Mouse (Mus musculus): ENCODE data around the gene Cntnap1. TPM values are rescaled to one million over a fixed set of nuclear protein-coding genes. Genes with fewer than 3 reads are reported as not detected.
A peak's percentile ranks its signal among the peaks of the same experiment; 100 is the strongest.

The Cntnap1 gene
- total and polyA plus RNA-seq, 2 experiments from 2014 or later = 1.1 to 3.5 TPM

- 92% methylated on average over 5 of the region's 5 CpGs for WGBS
- Histone ChIP-seq H3K9ac (no peak overlapping the region), H3K36me3 (ENCODE audit: insufficient read depth) (no peaks in the 10 kb centered on the region; the same call in 1 of the 2 replicates), H3K9me3 (ENCODE audit: low read length) (no peaks in the 10 kb centered on the region), H3K4me2 (ENCODE audit: low read depth) (no peak overlapping the region), H3K27ac (ENCODE audit: low read depth, low read length) (no peak overlapping the region), H3K4me1 (ENCODE audit: insufficient read depth) (no peaks in the 10 kb centered on the region), H3K4me3 (ENCODE audit: low read depth, low read length) (no peak overlapping the region), H3K27me3 (ENCODE audit: insufficient read depth, low read length) (no peaks in the 10 kb centered on the region)
- TF ChIP-seq CTCF (IDR thresholded peaks at IDR 0.05; ENCODE audit: low read depth) = no peak
- no peak for ATAC-seq
- DNase-seq = no peak
Observed at GRCm38 (mm10) chr11:101187541-101187940, 17.2 kb downstream of the Cntnap1 start.

DNA sequence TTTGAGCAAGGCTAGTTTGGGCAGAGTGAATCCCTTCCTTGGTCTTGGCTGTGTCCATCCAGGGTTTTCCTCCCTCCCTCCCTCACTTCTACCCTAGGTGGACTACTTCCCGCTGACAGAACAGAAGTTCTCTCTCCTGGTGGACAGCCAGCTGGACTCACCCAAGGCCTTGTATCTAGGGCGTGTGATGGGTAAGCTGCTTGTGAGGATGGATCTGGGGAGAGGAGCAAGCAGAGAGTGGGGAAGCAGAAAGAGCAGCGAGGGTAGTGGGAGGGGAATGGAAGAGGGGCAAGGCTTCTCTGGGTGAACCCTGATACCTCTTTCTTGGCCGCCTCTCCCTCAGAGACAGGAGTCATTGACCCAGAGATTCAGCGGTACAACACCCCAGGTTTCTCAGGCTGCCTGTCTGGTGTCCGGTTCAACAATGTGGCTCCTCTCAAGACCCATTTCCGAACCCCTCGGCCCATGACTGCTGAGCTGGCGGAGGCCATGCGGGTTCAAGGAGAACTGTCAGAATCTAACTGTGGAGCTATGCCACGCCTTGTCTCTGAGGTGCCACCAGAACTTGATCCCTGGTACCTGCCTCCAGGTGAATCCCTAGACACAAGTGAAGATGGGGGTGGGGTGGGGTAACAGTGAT lies 18.0 kb downstream of the Cntnap1 start:
- no peaks in the 10 kb centered on the region for H3K4me1 ChIP-seq (ENCODE audit: insufficient read depth)
- TF ChIP-seq CTCF (IDR thresholded peaks at IDR 0.05; ENCODE audit: low read depth) = no peak
- no peaks in the 10 kb centered on the region for H3K27me3 ChIP-seq (ENCODE audit: insufficient read depth, low read length)
- DNase-seq (no peak), ATAC-seq (no peak)
- H3K4me3 ChIP-seq (ENCODE audit: low read depth, low read length) = no peak overlapping the region
- H3K4me2 ChIP-seq (ENCODE audit: low read depth) = no peak overlapping the region
- no peaks in the 10 kb centered on the region for H3K9me3 ChIP-seq (ENCODE audit: low read length)
- WGBS = 81% methylated on average over 11 of the region's 11 CpGs
- no peak overlapping the region for H3K27ac ChIP-seq (ENCODE audit: low read depth, low read length)
- H3K9ac ChIP-seq = no peak overlapping the region
- no peaks in the 10 kb centered on the region; the same call in 1 of the 2 replicates for H3K36me3 ChIP-seq (ENCODE audit: insufficient read depth)

- DNase-seq (peak; percentile 58), ATAC-seq (peak; percentile 86)
- Histone ChIP-seq H3K9me3 (ENCODE audit: low read length) (no peaks in the 10 kb centered on the region), H3K27me3 (ENCODE audit: insufficient read depth, low read length) (no peaks in the 10 kb centered on the region), H3K27ac (ENCODE audit: low read depth, low read length) (peak overlapping the region; percentile 35; the same call in 1 of the 2 replicates), H3K4me2 (ENCODE audit: low read depth) (no peak overlapping the region), H3K36me3 (ENCODE audit: insufficient read depth) (peaks cover 6% of the 10 kb centered on the region; the same call in 1 of the 2 replicates), H3K9ac (no peak overlapping the region), H3K4me1 (ENCODE audit: insufficient read depth) (no peaks in the 10 kb centered on the region), H3K4me3 (ENCODE audit: low read depth, low read length) (no peak overlapping the region)
- no peak for TF ChIP-seq CTCF (IDR thresholded peaks at IDR 0.05; ENCODE audit: low read depth)
- 18% methylated on average over 6 of the region's 6 CpGs for WGBS
Observed at GRCm38 (mm10) chr11:101189495-101190180, 19.3 kb downstream of the Cntnap1 start.

GRCm38 (mm10) chr11:101190181-101190912 lies 20.0 kb downstream of the Cntnap1 start:
- no peak for TF ChIP-seq CTCF (IDR thresholded peaks at IDR 0.05; ENCODE audit: low read depth)
- 0 out of 2 replicates have a peak, but pooled peaks have one; percentile 6 for ATAC-seq
- 45% methylated on average over 8 of the region's 8 CpGs for WGBS

DNA sequence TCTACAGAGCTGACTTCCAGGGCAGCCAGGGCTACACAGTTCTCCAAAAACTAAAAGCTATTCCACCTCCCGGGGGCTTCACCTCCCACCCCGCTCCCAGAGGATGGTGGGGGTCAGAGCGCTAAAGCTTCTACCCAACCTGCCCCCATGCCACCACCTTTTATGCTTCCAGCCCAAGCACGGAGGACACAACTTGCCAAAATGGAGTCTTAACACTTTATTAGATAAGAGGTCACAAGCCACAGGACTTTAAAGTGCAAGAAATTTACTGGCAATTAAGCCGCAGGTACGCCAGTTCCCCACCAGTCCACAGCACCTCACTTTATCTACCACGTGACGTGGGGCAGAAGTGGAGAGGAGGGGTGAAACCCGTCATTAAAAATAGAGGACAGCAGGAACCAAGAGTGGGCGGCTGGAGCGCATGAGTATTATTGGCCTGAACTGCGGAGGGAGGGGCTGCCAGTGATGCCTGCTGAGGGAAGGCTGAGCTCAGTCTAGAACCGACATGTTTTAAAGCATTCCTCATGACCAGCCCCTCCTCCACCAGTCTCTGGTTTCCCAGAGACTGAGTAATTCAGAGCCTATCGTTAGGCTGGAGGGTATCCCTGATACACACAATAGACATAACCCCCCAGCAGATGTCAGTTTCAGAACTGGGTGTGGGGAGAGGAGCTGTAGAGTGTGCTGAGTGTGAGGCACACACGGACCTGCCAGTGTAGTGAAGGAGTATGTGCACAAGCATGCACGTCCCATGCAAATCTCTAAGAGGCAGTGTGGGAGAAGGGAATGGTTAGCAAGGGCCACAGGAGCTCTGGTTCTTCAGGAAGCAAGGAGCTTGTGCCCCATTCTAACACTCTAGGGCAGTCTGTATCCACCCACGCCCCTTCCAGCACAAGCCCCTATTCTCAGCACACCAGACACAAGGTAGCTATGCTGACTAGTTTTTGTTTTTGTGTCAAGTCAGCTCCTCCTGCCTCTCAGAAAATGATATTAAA lies 20.9 kb downstream of the Cntnap1 start:
- Histone ChIP-seq H3K4me3 (ENCODE audit: low read depth, low read length) (no peak overlapping the region), H3K27ac (ENCODE audit: low read depth, low read length) (no peak overlapping the region), H3K36me3 (ENCODE audit: insufficient read depth) (peaks cover 16% of the 10 kb centered on the region), H3K9ac (no peak overlapping the region), H3K4me1 (ENCODE audit: insufficient read depth) (no peaks in the 10 kb centered on the region), H3K9me3 (ENCODE audit: low read length) (no peaks in the 10 kb centered on the region), H3K4me2 (ENCODE audit: low read depth) (no peak overlapping the region), H3K27me3 (ENCODE audit: insufficient read depth, low read length) (no peaks in the 10 kb centered on the region)
- DNase-seq (no peak), ATAC-seq (no peak)
- WGBS = 56% methylated on average over 17 of the region's 17 CpGs
- no peak for TF ChIP-seq CTCF (IDR thresholded peaks at IDR 0.05; ENCODE audit: low read depth)

More at GRCm38 (mm10) chr11:101190181-101190912, 20.0 kb downstream of the Cntnap1 start:
- Histone ChIP-seq H3K9me3 (ENCODE audit: low read length) (no peaks in the 10 kb centered on the region), H3K4me1 (ENCODE audit: insufficient read depth) (no peaks in the 10 kb centered on the region), H3K4me2 (ENCODE audit: low read depth) (no peak overlapping the region), H3K27ac (ENCODE audit: low read depth, low read length) (peak overlapping the region; percentile 35; the same call in 1 of the 2 replicates), H3K4me3 (ENCODE audit: low read depth, low read length) (no peak overlapping the region), H3K36me3 (ENCODE audit: insufficient read depth) (peaks cover 8% of the 10 kb centered on the region; the same call in 1 of the 2 replicates), H3K27me3 (ENCODE audit: insufficient read depth, low read length) (no peaks in the 10 kb centered on the region), H3K9ac (no peak overlapping the region)
- DNase-seq = no peak

DNA sequence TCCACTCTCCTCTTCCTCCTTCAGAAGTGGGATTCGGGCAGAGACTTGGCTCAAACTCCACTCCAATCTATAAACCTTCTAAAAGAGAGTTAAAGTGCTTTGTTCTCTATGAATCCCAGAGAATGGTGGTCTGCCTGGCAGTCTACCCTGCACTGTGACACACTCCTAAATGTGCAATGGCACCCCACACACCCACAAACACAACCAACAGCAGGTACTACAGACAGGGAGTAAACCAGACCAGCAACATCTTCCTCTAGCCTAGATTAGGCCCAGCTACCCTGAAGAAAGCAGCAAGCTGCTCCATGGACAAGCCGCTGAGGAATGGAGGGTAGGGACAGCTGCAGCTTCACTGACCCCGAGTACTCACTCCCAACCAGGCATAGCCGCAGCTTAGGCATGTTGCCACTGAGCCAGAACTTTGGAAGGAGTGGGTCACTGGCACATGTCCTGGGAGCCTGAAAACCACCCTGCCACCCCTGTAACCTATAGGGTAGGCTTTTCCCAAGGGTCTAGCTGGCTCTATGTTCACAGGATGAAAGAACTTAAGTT lies 21.7 kb downstream of the Cntnap1 start:
- H3K36me3 ChIP-seq (ENCODE audit: insufficient read depth) = peaks cover 23% of the 10 kb centered on the region
- H3K9me3 ChIP-seq (ENCODE audit: low read length) = no peaks in the 10 kb centered on the region
- no peaks in the 10 kb centered on the region for H3K27me3 ChIP-seq (ENCODE audit: insufficient read depth, low read length)
- H3K4me2 ChIP-seq (ENCODE audit: low read depth) = no peak overlapping the region
- 80% methylated on average over 4 of the region's 4 CpGs for WGBS
- H3K4me3 ChIP-seq (ENCODE audit: low read depth, low read length) = no peak overlapping the region
- DNase-seq (no peak), ATAC-seq (no peak)
- no peak overlapping the region for H3K9ac ChIP-seq
- no peak for TF ChIP-seq CTCF (IDR thresholded peaks at IDR 0.05; ENCODE audit: low read depth)
- H3K4me1 ChIP-seq (ENCODE audit: insufficient read depth) = no peaks in the 10 kb centered on the region
- H3K27ac ChIP-seq (ENCODE audit: low read depth, low read length) = no peak overlapping the region
